Mouse (Mus musculus) cerebellum, adult 2 months (tissue): ENCODE measurements at regions not wholly inside any gene's neighbourhood (a gene's known extent, or its start where the extent isn't known, plus 50 kb on each side); places are given as distances from the start of the nearest gene placed in this dataset.

ENCODE experiments used
- CTCF ChIP-seq: fragments of 200-500 bp; IDR thresholded peaks from 2 replicates; pipeline ENCODE4 v1.5.1; 2011; ENCODE audit warnings: low read depth, mild to moderate bottlenecking, control low read depth, low read length, moderate library complexity, borderline replicate concordance; ENCODE audit not compliant: insufficient read depth
- POLR2A ChIP-seq: fragments of 200-500 bp; IDR thresholded peaks from 2 replicates; pipeline ENCODE4 v1.6.1; 2011; ENCODE audit warnings: low read length, control low read depth, borderline replicate concordance; ENCODE audit not compliant: insufficient read depth

DNA sequence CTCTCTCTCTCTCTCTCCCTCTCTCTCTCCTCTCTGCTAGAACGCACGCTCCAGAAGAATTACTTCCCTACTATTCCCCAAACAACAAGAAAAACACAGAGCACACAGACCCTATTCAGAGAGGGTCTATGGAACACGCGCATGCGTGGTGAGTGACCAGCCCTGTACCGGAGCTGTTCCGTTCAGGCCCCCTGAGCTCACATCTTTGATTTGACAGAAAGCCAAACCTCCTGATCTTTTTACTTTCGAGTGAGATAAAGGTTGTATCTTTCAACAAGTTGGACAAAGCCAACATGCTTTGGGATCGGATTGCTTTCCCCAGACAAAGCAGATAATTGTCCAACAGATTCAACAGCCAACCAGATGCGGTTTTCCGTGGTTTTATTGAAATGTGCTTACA is 320.9 kb downstream of the Agtpbp1 start:
- TF ChIP-seq CTCF, result no peak
- no peak for TF ChIP-seq POLR2A
